Mouse (Mus musculus): ENCODE data around the gene Nrip1. TPM values are rescaled to one million over a fixed set of nuclear protein-coding genes. Genes with fewer than 3 reads are reported as not detected.

The Nrip1 gene
- polyA plus RNA-seq, 1 experiment from 2014 or later: 32.1 TPM

DNA sequence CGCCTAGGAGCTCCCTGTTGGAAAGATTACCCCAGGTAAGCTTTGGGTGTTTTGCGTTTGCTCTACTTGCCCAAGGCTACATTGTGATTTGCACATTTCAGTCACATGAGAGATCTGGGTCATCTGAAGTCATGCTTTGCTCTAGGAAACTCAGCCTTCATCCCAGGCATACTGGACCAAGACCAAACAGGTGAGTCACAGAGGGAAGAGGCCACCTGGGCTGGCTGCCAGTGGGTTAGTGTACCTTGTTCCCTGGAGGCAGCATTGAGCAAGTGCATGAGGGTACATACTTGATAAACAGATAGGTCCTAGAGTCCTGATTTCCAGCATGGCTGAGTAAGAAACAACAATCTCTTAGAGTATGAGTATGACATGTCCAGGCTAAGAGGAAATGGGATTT is 130.8 kb downstream of the Nrip1 start:
- no peaks in the 10 kb centered on the region for H3K27me3 ChIP-seq
- H3K9ac ChIP-seq: no peak overlapping the region
- H3K4me2 ChIP-seq: no peak overlapping the region
- WGBS: 92% methylated on average over 2 of the region's 2 CpGs
- no peaks in the 10 kb centered on the region for H3K36me3 ChIP-seq (replicated peaks)
- no peak overlapping the region for H3K4me3 ChIP-seq (replicated peaks)
- no peaks in the 10 kb centered on the region for H3K4me1 ChIP-seq
- H3K27ac ChIP-seq: no peak overlapping the region
- no peaks in the 10 kb centered on the region for H3K9me3 ChIP-seq
- ATAC-seq (ENCODE audit: low FRiP score): no peak

DNA sequence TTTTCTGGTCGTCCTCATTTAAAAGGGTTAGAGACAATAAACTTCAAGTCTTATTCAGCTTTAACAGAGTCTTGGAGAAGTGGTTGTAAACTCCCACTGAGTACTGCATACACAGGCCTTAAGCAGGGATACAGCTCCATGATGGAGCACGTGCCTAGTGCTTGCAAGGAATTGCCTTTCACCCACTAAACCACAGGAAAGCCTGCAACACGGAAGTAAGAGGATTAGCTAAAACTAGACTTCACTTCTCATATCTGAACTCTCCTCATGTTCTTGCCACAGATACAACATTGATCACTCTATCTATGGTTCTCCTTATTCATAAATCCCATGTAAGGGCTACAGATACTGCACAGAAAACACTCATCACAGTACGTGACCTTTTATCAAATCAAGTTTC is 132.4 kb downstream of the Nrip1 start:
- no peaks in the 10 kb centered on the region for H3K27me3 ChIP-seq
- H3K9me3 ChIP-seq: no peaks in the 10 kb centered on the region
- ATAC-seq (ENCODE audit: low FRiP score): no peak
- no peak overlapping the region for H3K4me3 ChIP-seq (replicated peaks)
- no peaks in the 10 kb centered on the region for H3K4me1 ChIP-seq
- no peak overlapping the region for H3K27ac ChIP-seq
- H3K4me2 ChIP-seq: no peak overlapping the region
- WGBS: 78% methylated on average over 4 of the region's 4 CpGs
- H3K9ac ChIP-seq: no peak overlapping the region
- no peaks in the 10 kb centered on the region for H3K36me3 ChIP-seq (replicated peaks)

- Histone ChIP-seq H3K9ac (no peak overlapping the region), H3K27me3 (no peaks in the 10 kb centered on the region), H3K27ac (no peak overlapping the region), H3K4me1 (no peaks in the 10 kb centered on the region), H3K36me3 (replicated peaks) (no peaks in the 10 kb centered on the region), H3K4me2 (no peak overlapping the region), H3K4me3 (replicated peaks) (no peak overlapping the region), H3K9me3 (no peaks in the 10 kb centered on the region)
- no peak for ATAC-seq (ENCODE audit: low FRiP score)
- 77% methylated on average over 8 of the region's 8 CpGs for WGBS
These were observed 134.3 kb downstream of the Nrip1 start for GRCm38 (mm10) chr16:76239353-76239752.

GRCm38 (mm10) chr16:76238784-76239183 is 134.8 kb downstream of the Nrip1 start:
- WGBS: 90% methylated on average over 4 of the region's 4 CpGs
- Histone ChIP-seq H3K36me3 (replicated peaks) (no peaks in the 10 kb centered on the region), H3K9me3 (no peaks in the 10 kb centered on the region), H3K4me1 (no peaks in the 10 kb centered on the region), H3K9ac (no peak overlapping the region), H3K27me3 (no peaks in the 10 kb centered on the region), H3K27ac (no peak overlapping the region), H3K4me3 (replicated peaks) (no peak overlapping the region), H3K4me2 (no peak overlapping the region)
- ATAC-seq (ENCODE audit: low FRiP score): no peak

Measured in forebrain, embryonic 12.5 days (tissue).